Mouse (Mus musculus) liver, postnatal 0 days (tissue): ENCODE measurements at regions not wholly inside any gene's neighbourhood (a gene's known extent, or its start where the extent isn't known, plus 50 kb on each side); places are given as distances from the start of the nearest gene placed in this dataset.

ENCODE experiments used
- CTCF ChIP-seq: sonication (generic); IDR thresholded peaks from 2 replicates; pipeline ENCODE4 v1.5.1; 2016; ENCODE audit warnings: antibody characterized with exemption, low read depth
- EP300 ChIP-seq: IDR thresholded peaks from 2 replicates; pipeline ENCODE4 v1.6.1; 2016; ENCODE audit warnings: antibody characterized with exemption, low read depth, mild to moderate bottlenecking

DNA sequence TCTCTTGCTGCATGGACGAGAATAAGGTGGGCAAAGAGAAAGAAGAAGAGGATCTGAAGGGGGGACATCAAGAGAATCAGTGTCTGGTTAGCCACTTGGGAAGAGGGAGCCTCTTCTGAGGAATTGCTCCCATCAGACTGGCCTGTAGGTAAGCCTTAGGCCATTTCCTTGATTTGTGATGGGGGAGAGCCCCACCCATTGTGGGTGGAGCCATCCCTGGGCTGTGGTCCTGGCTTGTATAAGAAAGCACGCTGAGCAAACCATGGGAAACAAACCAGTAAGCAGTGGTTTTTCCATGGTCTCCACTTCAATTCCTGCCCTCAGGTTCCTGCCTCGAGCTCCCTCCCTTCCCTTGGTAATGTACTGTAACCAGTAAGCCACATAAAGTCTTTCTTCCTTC lies 57.7 kb upstream of the Sez6l start:
- TF ChIP-seq CTCF: no peak
- no peak for TF ChIP-seq EP300
